Mouse (Mus musculus): Measurements from ENCODE around the gene Tex16. TPM values are rescaled to one million over a fixed set of nuclear protein-coding genes. Genes with fewer than 3 reads are reported as not detected.

The Tex16 gene
- 2.1 and 2.3 TPM in 2 replicates for polyA plus RNA-seq (2015; fragmentation: Nextera tagmentation; extraction: Ambion mirVana)

DNA sequence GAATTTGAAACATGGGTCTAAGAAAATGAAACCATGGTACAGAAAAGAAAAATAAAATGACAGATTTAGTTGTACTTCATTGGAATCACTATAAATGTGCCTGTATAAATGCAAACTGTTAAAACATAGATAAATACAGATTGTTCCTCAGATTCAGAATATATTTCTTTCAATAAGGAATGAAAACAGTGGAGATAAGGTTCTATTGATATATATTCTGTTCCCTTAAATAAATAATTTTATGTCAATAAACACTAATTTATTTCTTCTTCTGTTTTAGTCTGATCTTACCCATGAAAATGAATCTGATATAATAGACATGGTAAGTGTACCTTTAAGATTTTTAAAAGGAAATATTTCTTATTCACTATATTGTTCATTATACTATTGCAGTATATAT is at the start of gene Tex16:
TSS of gene Tex16 (plus strand) at position 301 of the 400 bp plus-strand sequence.

Other genes with a start within 250 kb of the Tex16 start
- gene Gm45194, start 119.6 kb upstream of the Tex16 start, polyA plus RNA-seq (2015; fragmentation: Nextera tagmentation; extraction: Ambion mirVana), result 1.2 and 2.4 TPM in 2 replicates
- 0.15 and 0.17 TPM in 2 replicates for gene 4933403O08Rik, start 228.0 kb downstream of the Tex16 start, polyA plus RNA-seq (2015; fragmentation: Nextera tagmentation; extraction: Ambion mirVana)